Mouse (Mus musculus) thymus, postnatal 10 days (tissue): ENCODE results near the gene Pa2g4.

Experiments used
- DNase-seq, 2 experiments: peaks; one replicate each; pipeline ENCODE4 v3.0.0; 2021; ENCODE audit warnings: low spot score in 2 of 2

Gene Pa2g4

DNA sequence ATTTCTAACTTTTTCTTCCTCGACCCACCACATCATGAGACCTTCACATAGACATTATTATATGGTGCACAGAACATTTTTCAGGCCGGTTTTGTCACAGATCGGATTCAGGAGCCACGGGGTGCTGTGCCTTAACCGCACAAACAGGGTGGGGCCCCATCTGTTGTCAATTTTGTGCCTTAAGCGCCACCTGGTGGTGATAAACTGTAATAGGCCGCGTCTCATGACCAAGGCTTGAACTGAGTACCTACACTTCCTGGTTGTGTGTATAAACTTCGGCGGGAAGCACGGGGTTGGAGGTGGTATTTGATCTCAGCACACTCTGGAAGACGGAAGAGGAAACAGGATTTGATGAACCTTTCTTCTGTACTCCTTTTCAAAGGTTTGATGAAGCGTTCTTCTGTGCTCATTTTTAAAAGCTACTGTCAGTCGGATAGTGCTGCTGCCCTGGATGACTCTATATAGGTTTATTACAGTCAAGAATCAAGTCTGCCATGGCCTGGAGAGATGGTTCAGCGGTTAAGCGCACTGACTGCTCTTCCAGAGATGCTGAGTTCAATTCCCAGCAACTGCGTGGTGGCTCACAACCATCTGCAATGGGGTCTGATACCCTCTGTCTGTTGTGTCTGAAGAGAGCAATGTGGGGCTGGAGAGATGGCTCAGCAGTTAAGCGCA lies 29.4 kb downstream of the Pa2g4 start:
- peak; percentile 90 to 93 for DNase-seq

GRCm38 (mm10) chr10:128535624-128536265 lies 30.0 kb downstream of the Pa2g4 start:
- DNase-seq: no peak

GRCm38 (mm10) chr10:128535206-128535605 lies 30.6 kb downstream of the Pa2g4 start:
- DNase-seq: no peak

- no peak for DNase-seq
Measured at GRCm38 (mm10) chr10:128526366-128527356, 39.1 kb downstream of the Pa2g4 start.

GRCm38 (mm10) chr10:128525671-128526308 lies 40.0 kb downstream of the Pa2g4 start, which contains the start of gene Esyt1:
Gene Esyt1, minus strand, starts transcription at chr10:128525871.
- DNase-seq: peak; percentile 80 to 89

DNA sequence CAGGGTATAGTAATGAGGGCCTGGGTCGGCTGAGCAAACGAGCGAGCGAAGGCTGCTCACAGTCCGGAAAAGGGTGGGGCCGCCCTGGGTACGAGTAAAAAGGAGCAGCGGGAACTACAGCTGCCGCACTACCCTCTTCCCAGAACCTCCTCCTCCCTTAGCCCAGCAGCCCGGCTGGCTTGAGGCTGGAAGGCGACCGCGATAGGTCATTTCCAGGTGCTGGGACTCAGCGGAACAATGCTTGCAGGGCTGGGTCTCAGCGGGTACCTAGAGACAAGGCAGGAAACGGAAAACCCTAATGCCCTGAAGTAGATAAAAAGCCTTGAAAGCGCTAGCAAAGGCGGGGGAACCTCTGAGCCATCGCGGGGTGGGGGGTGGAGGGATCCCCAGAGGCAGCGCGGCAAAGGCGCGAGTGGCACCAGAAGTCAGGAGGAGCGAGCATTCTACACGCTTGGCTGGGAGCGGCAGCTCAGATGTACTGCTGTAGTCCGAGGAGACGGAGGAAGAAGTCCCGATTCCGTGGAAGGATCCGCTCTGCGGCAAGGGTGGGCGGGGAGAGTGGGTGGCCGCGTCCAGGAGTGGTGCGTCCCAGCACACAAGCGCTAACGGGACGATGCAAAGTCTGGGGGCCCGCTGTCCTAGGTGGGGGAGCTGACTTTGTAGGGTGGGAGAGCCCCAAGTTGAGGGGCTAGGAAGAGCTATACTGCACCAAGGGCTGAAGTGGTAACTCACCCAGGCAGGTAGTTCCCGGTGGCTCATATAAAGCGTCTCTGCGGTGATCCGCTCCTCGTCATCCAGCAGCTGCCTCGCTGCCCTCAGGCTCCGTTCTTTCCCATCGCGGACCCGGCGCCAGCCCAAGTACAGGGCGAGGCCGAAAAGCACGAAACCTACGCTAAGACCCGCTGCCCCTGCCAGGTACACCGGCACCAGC lies 40.8 kb downstream of the Pa2g4 start:
- DNase-seq: peak; percentile 56 to 66

DNA sequence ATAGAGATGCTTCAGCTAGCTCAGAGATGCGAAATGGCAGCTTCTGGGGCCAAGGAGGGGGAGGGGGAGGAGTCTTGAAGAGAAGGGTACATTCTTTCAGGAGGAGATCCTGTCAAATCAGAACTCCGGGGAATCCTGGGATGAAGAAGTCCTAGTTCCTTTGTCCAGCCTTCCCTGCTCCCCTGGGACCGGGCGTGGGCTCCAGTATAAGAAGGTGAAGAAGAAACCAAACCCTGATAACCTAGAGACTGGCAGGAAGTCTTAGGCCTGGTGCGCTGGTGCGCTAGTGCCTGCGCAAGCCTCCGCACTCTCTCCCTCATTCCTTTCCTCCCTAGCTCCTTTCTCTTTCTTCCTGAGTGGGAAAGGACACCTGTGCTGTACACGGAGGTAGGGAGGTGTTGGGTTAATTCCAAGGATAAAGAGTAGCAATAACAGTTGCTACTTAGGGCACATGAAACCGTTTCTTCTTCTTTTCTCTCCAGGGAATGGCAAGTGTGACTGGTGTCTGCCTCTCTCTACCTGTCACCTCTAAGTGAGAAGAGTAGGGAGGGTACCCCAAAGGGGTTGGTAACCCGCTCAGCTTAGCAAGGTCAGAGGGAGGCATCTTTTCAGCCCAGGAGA lies 41.6 kb downstream of the Pa2g4 start:
- DNase-seq: no peak

DNA sequence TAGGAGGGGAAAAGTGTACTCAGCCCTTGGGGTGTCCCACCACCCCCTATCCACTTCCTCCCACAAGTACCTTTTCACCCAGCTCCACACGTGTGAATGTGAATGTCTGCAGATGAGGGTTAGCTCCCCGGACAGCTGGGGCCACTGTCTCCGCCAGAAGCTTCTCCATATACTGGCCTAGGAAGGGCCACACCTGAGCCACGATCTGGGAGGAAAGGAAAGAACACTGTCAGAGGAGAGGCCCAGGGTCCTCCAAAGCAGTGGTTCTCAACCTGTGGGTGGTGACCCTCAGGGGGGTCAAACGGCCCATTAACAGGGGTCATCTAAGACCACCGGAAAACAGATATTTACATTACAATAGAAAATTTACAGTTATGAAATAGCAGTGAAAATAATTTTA lies 43.4 kb downstream of the Pa2g4 start:
- no peak for DNase-seq

DNA sequence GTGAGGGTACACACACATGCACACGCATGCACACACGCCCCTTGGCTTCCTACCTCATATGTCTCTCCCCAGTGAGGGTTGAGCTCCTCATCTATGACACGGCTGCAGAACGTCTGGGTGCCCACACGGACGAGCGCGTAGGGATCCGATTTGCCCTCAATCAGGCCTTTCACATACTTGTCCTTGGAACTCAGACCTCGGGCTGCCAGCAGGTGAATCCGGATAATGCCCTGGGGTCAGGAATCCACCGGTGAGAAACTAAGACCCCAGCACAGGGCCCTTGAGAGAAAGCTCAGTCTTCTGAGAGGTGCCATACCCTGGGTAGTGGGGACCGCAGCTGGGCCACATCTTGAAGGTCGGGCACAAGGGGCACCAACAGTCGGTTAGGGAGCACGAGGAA lies 45.2 kb downstream of the Pa2g4 start:
- no peak for DNase-seq

- DNase-seq: peak in 1 of 2 experiments; percentile 47
Measured at GRCm38 (mm10) chr10:128518833-128519232, 47.0 kb downstream of the Pa2g4 start.

GRCm38 (mm10) chr10:128516677-128517076 lies 49.1 kb downstream of the Pa2g4 start:
- DNase-seq: no peak

- no peak for DNase-seq
Measured at GRCm38 (mm10) chr10:128516029-128516428, 49.8 kb downstream of the Pa2g4 start.

- DNase-seq: no peak
Measured at GRCm38 (mm10) chr10:128515044-128515443, 50.7 kb downstream of the Pa2g4 start.

- DNase-seq: no peak
Measured at GRCm38 (mm10) chr10:128511761-128512160, 54.0 kb downstream of the Pa2g4 start.

- DNase-seq: no peak
Measured at GRCm38 (mm10) chr10:128511189-128511588, 54.6 kb downstream of the Pa2g4 start.

GRCm38 (mm10) chr10:128510301-128510700 lies 55.5 kb downstream of the Pa2g4 start:
- no peak for DNase-seq

DNA sequence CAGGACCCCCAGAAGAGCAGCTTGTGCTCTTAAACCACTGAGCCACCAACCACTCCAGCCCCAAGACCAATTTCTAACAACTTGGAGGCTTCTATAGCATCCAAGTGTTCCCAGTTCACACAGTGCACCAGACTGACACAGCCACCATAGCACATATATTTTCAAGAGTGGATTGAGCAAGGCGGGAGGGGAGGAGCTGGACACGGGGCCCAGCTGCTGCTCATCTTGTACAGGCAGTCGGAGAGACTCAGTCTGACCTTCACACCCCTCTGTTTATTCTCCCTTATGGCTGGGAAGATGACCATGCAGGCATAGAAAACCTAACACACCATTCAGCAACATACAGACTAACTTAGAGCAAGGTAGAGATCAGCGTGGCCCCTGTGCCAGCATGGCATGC lies 56.0 kb downstream of the Pa2g4 start:
- DNase-seq: no peak

- no peak for DNase-seq
Measured at GRCm38 (mm10) chr10:128509203-128509602, 56.6 kb downstream of the Pa2g4 start.

GRCm38 (mm10) chr10:128508260-128508659 lies 57.5 kb downstream of the Pa2g4 start:
- DNase-seq: no peak
